7 mouse cellular contexts compared by ENCODE assay signal in the genomic region with DNA sequence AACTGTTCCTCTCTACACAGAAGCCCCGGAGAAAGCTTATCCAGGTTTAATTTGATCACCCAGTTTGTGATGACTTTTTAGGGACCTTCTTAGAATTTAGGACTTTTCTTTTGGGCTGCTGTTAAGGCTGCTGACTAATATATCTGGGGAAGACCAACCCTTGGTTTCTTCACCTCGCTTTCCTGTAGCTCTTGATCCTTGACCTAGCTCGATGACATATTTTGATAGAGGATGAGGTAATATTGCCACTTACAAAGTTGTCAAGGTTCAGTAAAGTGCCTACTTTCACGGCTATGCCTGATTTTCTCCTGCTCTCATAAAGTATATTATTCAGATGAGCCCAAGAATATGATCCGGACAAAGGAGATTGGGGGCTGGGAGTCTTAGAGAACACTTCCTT. TPM values are rescaled to one million over a fixed set of nuclear protein-coding genes. Genes with fewer than 3 reads are reported as not detected.
DNase-seq lines count a peak whose midpoint lies in the region; ATAC-seq and TF ChIP-seq lines count a peak whose summit lies in the region.

No protein-coding gene starts in this region.

- intact Hi-C loops in left cerebral cortex, postnatal 36 days (cut with DNase I): no loop called here

- peak overlapping the region; percentile 76 for H3K4me2 ChIP-seq in neural tube, embryonic 11.5 days (ENCODE audit: low read depth)
- H3K4me2 ChIP-seq in liver, embryonic 12.5 days: peak overlapping the region; percentile 73
- peak overlapping the region; percentile 75 for H3K4me2 ChIP-seq in stomach, postnatal 0 days (replicated peaks; ENCODE audit: low read depth)

- H3K27me3 ChIP-seq in neural tube, embryonic 11.5 days (ENCODE audit: control insufficient read depth, insufficient read depth, low read length): no peaks in the 10 kb centered on the region
- no peaks in the 10 kb centered on the region for H3K27me3 ChIP-seq in liver, embryonic 12.5 days (replicated peaks)
- no peaks in the 10 kb centered on the region for H3K27me3 ChIP-seq in stomach, postnatal 0 days (ENCODE audit: control insufficient read depth, insufficient read depth, low read length)

- 26% methylated on average over 5 of the region's 5 CpGs for WGBS in neural tube, embryonic 11.5 days
- WGBS in liver, embryonic 12.5 days (ENCODE audit: insufficient replicate concordance): 12% methylated on average over 5 of the region's 5 CpGs
- 13% methylated on average over 5 of the region's 5 CpGs for WGBS in stomach, postnatal 0 days

- TF ChIP-seq CTCF in stomach, postnatal 0 days (IDR thresholded peaks at IDR 0.05; ENCODE audit: low read depth): no peak

- H3K9ac ChIP-seq in neural tube, embryonic 11.5 days (ENCODE audit: low read length): peak overlapping the region; percentile 81
- peak overlapping the region; percentile 91 for H3K9ac ChIP-seq in liver, embryonic 12.5 days
- peak overlapping the region; percentile 98 for H3K9ac ChIP-seq in stomach, postnatal 0 days (ENCODE audit: low read length)

- no peak for TF ChIP-seq EP300 in stomach, postnatal 0 days (optimal IDR thresholded peaks at IDR 0.05)

- H3K4me1 ChIP-seq in neural tube, embryonic 11.5 days (ENCODE audit: control insufficient read depth, insufficient read depth, low read length): peaks cover 3% of the 10 kb centered on the region; the same call in 1 of the 2 replicates
- peaks cover 27% of the 10 kb centered on the region for H3K4me1 ChIP-seq in liver, embryonic 12.5 days
- no peaks in the 10 kb centered on the region for H3K4me1 ChIP-seq in stomach, postnatal 0 days (replicated peaks; ENCODE audit: control insufficient read depth, insufficient read depth)

- peak overlapping the region; percentile 84 for H3K4me3 ChIP-seq in neural tube, embryonic 11.5 days (ENCODE audit: low read depth, low read length)
- peak overlapping the region; percentile 89 for H3K4me3 ChIP-seq in liver, embryonic 12.5 days
- peak overlapping the region; percentile 97 for H3K4me3 ChIP-seq in stomach, postnatal 0 days (ENCODE audit: low read depth, low read length)

- no peaks in the 10 kb centered on the region for H3K36me3 ChIP-seq in neural tube, embryonic 11.5 days (ENCODE audit: control insufficient read depth, insufficient read depth, low read length)
- H3K36me3 ChIP-seq in liver, embryonic 12.5 days: no peaks in the 10 kb centered on the region
- H3K36me3 ChIP-seq in stomach, postnatal 0 days (ENCODE audit: control insufficient read depth, insufficient read depth, low read length): no peaks in the 10 kb centered on the region

- no peak for DNase-seq in neural tube, embryonic 11.5 days (ENCODE audit: low spot score)
- DNase-seq in neural tube, embryonic 10.5 days (ENCODE audit: extremely low spot score, low spot score): no peak
- DNase-seq in stomach, postnatal 0 days (ENCODE audit: low spot score): no peak
- DNase-seq in frontal cortex, postnatal 25 days (ENCODE audit: low spot score in 2 of 2): no peak
- DNase-seq in left cerebral cortex, postnatal 36 days (ENCODE audit: low spot score in 2 of 2): no peak

- ATAC-seq in neural tube, embryonic 11.5 days (ENCODE audit: insufficient read depth, low FRiP score, low TSS enrichment): no peak
- peak; percentile 15; the same call in 1 of the 2 replicates for ATAC-seq in erythroid progenitor cell, adult 5-6 weeks (replicated peaks; ENCODE audit: low FRiP score, poor library complexity, severe bottlenecking)
- 0 out of 2 replicates have a peak, but pooled peaks have one; percentile 4 for ATAC-seq in liver, embryonic 12.5 days
- ATAC-seq in stomach, postnatal 0 days (ENCODE audit: low FRiP score, low TSS enrichment): peak; percentile 54

- no peak overlapping the region for H3K27ac ChIP-seq in neural tube, embryonic 11.5 days (ENCODE audit: low read depth, low read length)
- H3K27ac ChIP-seq in liver, embryonic 12.5 days: peak overlapping the region; percentile 34; the same call in 1 of the 2 replicates
- H3K27ac ChIP-seq in stomach, postnatal 0 days (replicated peaks): peak overlapping the region; percentile 83

- no peaks in the 10 kb centered on the region for H3K9me3 ChIP-seq in neural tube, embryonic 11.5 days (ENCODE audit: control insufficient read depth, low read length)
- no peaks in the 10 kb centered on the region for H3K9me3 ChIP-seq in liver, embryonic 12.5 days (replicated peaks)
- no peaks in the 10 kb centered on the region for H3K9me3 ChIP-seq in stomach, postnatal 0 days (ENCODE audit: control insufficient read depth, low read length)

RNA-seq across cellular contexts. Expression of gene Sec22b, which starts 0.6 kb away (rescaled TPM):
- polyA plus RNA-seq in neural tube, embryonic 11.5 days (2014; fragmentation: Nextera tagmentation; extraction: Ambion mirVana): 136 and 138 TPM in 2 replicates
- 23.5 and 38.2 TPM in 2 replicates for total RNA-seq in erythroid progenitor cell, adult 5-6 weeks (2015; ENCODE audit: low replicate concordance)
- 8.7 and 31.7 TPM in 2 replicates for total RNA-seq in erythroid progenitor cell, adult 5-6 weeks (2017; ENCODE audit: low replicate concordance)
- polyA plus RNA-seq in liver, embryonic 12.5 days (2016; fragmentation: Nextera tagmentation; extraction: Ambion mirVana): 67.1 and 69.2 TPM in 2 replicates
- 88.6 and 90.6 TPM in 2 replicates for polyA plus RNA-seq in stomach, postnatal 0 days (2015; fragmentation: Nextera tagmentation; extraction: Ambion mirVana)
- total RNA-seq in left cerebral cortex, postnatal 36 days (2021): 10 to 100 TPM; 72.5 to 79.6 TPM

RNA-seq across cellular contexts. Expression of gene Pde4dip, which starts 13.1 kb away (rescaled TPM):
- 40.6 and 49.7 TPM in 2 replicates for polyA plus RNA-seq in neural tube, embryonic 11.5 days (2014; fragmentation: Nextera tagmentation; extraction: Ambion mirVana)
- total RNA-seq in erythroid progenitor cell, adult 5-6 weeks (2015; ENCODE audit: low replicate concordance): 1.3 and 1.8 TPM in 2 replicates
- total RNA-seq in erythroid progenitor cell, adult 5-6 weeks (2017; ENCODE audit: low replicate concordance): 1.8 and 2.3 TPM in 2 replicates
- 8.9 and 9.9 TPM in 2 replicates for polyA plus RNA-seq in liver, embryonic 12.5 days (2016; fragmentation: Nextera tagmentation; extraction: Ambion mirVana)
- 9.3 and 9.9 TPM in 2 replicates for polyA plus RNA-seq in stomach, postnatal 0 days (2015; fragmentation: Nextera tagmentation; extraction: Ambion mirVana)
- total RNA-seq in left cerebral cortex, postnatal 36 days (2021): 100 to 1,000 TPM; 209 to 247 TPM
